Mouse (Mus musculus) megakaryocyte, adult 5-6 weeks (primary cell): ENCODE data around the gene Pon3. TPM values are rescaled to one million over a fixed set of nuclear protein-coding genes. Genes with fewer than 3 reads are reported as not detected.
"Not testable (repeated sequence)": the region's sequence is repeated elsewhere in the genome, so short reads cannot be mapped to it uniquely, and the experiment has no call there.

Source experiments
- ATAC-seq: 2 replicates; pipeline ENCODE4 v1.8.0; 2016; ENCODE audit warnings: mild to moderate bottlenecking, inconsistent platforms; ENCODE audit not compliant: poor library complexity, severe bottlenecking
- total RNA-seq, 2 experiments: library from RNA; stranded (forward) in 1 of 2; stranded (reverse) in 1 of 2; fragments of 153-499, 151-499 nt in 1 of 2; fragments of 221-1000, 200-1000 nt in 1 of 2; gene quantifications; 2 replicates each; pipeline versions ENCODE4 v1.2.3 to v1.2.4; 2015 to 2017

Gene Pon3
- total RNA-seq, 2 experiments from 2014 or later: 6.4 to 8.7 TPM

GRCm38 (mm10) chr6:5255291-5255690 is 795 bp downstream of the Pon3 start:
- no peak for ATAC-seq

- ATAC-seq: no peak
Measured at GRCm38 (mm10) chr6:5254869-5255268, 1.2 kb downstream of the Pon3 start.

- no peak for ATAC-seq
Measured at GRCm38 (mm10) chr6:5245926-5246325, 10.2 kb downstream of the Pon3 start.

- 0 out of 2 replicates have a peak, but pooled peaks have one; percentile 30 for ATAC-seq
Measured at GRCm38 (mm10) chr6:5238799-5239198, 17.3 kb downstream of the Pon3 start.

GRCm38 (mm10) chr6:5237510-5237909 is 18.6 kb downstream of the Pon3 start:
- no peak for ATAC-seq

- no peak for ATAC-seq
Measured at GRCm38 (mm10) chr6:5236843-5237371, 19.2 kb downstream of the Pon3 start.

GRCm38 (mm10) chr6:5234563-5234962 is 21.5 kb downstream of the Pon3 start:
- peak; percentile 45 for ATAC-seq

- ATAC-seq: peak; percentile 64
Measured at GRCm38 (mm10) chr6:5233812-5234211, 22.3 kb downstream of the Pon3 start.

GRCm38 (mm10) chr6:5232022-5232421 is 24.1 kb downstream of the Pon3 start:
- ATAC-seq: no peak

GRCm38 (mm10) chr6:5230261-5230660 is 25.8 kb downstream of the Pon3 start:
- ATAC-seq: no peak

GRCm38 (mm10) chr6:5223551-5223950 is 32.5 kb downstream of the Pon3 start:
- ATAC-seq: not testable (repeated sequence)

- no peak for ATAC-seq
Measured at GRCm38 (mm10) chr6:5222080-5222479, 34.0 kb downstream of the Pon3 start.

- ATAC-seq: no peak
Measured at GRCm38 (mm10) chr6:5218190-5218589, 37.9 kb downstream of the Pon3 start.

GRCm38 (mm10) chr6:5207817-5208216 is 48.3 kb downstream of the Pon3 start:
- ATAC-seq: peak; percentile 90

GRCm38 (mm10) chr6:5199916-5200315 is 56.2 kb downstream of the Pon3 start:
- ATAC-seq: peak; percentile 89

GRCm38 (mm10) chr6:5199376-5199905 is 56.6 kb downstream of the Pon3 start:
- peak; percentile 14 for ATAC-seq

- no peak for ATAC-seq
Measured at GRCm38 (mm10) chr6:5198590-5198989, 57.5 kb downstream of the Pon3 start.

GRCm38 (mm10) chr6:5193693-5194092 is 62.4 kb downstream of the Pon3 start, which contains the start of gene Pon1:
Gene Pon1, minus strand, starts transcription at chr6:5193946.
- ATAC-seq: no peak

- no peak for ATAC-seq
Measured at GRCm38 (mm10) chr6:5190761-5191160, 65.3 kb downstream of the Pon3 start.

- ATAC-seq: no peak
Measured at GRCm38 (mm10) chr6:5189507-5189906, 66.6 kb downstream of the Pon3 start.

GRCm38 (mm10) chr6:5188938-5189337 is 67.1 kb downstream of the Pon3 start:
- no peak for ATAC-seq

GRCm38 (mm10) chr6:5188036-5188435 is 68.0 kb downstream of the Pon3 start:
- ATAC-seq: no peak

- ATAC-seq: no peak
Measured at GRCm38 (mm10) chr6:5187586-5187985, 68.5 kb downstream of the Pon3 start.
